Mouse (Mus musculus): ENCODE results near the gene Csf2. TPM values are rescaled to one million over a fixed set of nuclear protein-coding genes. Genes with fewer than 3 reads are reported as not detected.

Gene Csf2
- total RNA-seq, 2 experiments from 2014 or later, result not detected

Other genes with a start within 250 kb of the Csf2 start
- 20.0 and 36.7 TPM in 2 replicates for gene Slc22a4, start 221.6 kb downstream of the Csf2 start, total RNA-seq (2014; fragmentation: Nextera tagmentation)
- 19.6 and 21.0 TPM in 2 replicates for gene Slc22a4, start 221.6 kb downstream of the Csf2 start, total RNA-seq (2017)
- 0.70 and 4.5 TPM in 2 replicates for gene Pdlim4, start 180.7 kb downstream of the Csf2 start, total RNA-seq (2014; fragmentation: Nextera tagmentation)
- 0.47 TPM in 1 of 2 replicates, not detected in the other for gene Pdlim4, start 180.7 kb downstream of the Csf2 start, total RNA-seq (2017)
- not detected in 2 replicates for gene P4ha2, start 149.6 kb downstream of the Csf2 start, total RNA-seq (2014; fragmentation: Nextera tagmentation)
- not detected in 2 replicates for gene P4ha2, start 149.6 kb downstream of the Csf2 start, total RNA-seq (2017)
- gene Il3, start 17.6 kb upstream of the Csf2 start, total RNA-seq (2014; fragmentation: Nextera tagmentation), result not detected in 2 replicates
- gene Il3, start 17.6 kb upstream of the Csf2 start, total RNA-seq (2017), result not detected in 2 replicates
- not detected in 2 replicates for gene Acsl6, start 54.1 kb upstream of the Csf2 start, total RNA-seq (2014; fragmentation: Nextera tagmentation)
- gene Acsl6, start 54.1 kb upstream of the Csf2 start, total RNA-seq (2017), result not detected in 2 replicates
- not detected in 2 replicates for gene Meikin, start 121.0 kb upstream of the Csf2 start, total RNA-seq (2014; fragmentation: Nextera tagmentation)
- not detected in 2 replicates for gene Meikin, start 121.0 kb upstream of the Csf2 start, total RNA-seq (2017)
- 16.9 and 28.6 TPM in 2 replicates for gene Fnip1, start 188.5 kb upstream of the Csf2 start, total RNA-seq (2014; fragmentation: Nextera tagmentation)
- 28.8 and 32.2 TPM in 2 replicates for gene Fnip1, start 188.5 kb upstream of the Csf2 start, total RNA-seq (2017)